Mouse (Mus musculus) NIH3T3 (cell line): ENCODE measurements around the gene Espn.

Experiments used
- DNase-seq: peaks from one replicate; pipeline ENCODE4 v3.0.0-alpha.2; 2012; ENCODE audit warnings: low read depth

Espn gene

GRCm38 (mm10) chr4:152097911-152098799 lies 54.0 kb downstream of the Espn start:
- no peak for DNase-seq

DNA sequence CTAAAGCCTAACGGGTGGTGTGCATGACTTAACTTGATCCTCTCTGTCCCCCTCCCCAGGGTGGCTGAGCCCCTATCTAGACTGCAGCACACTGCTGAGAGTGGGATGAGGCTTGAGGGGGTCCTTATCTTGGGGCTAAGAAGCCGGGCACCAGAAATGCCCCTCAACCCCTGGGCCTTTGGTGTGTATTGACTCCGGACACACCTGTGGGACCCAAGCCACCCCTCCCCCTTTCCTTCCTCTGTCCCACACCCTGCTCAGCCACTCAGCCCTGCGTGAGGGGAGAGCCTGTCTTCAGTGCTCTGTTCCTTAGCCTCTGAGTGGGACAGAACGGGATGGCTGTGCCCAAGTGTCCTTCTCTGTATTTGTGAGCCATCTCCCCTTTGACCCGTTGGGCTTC lies 55.2 kb downstream of the Espn start:
- DNase-seq: no peak

GRCm38 (mm10) chr4:152095937-152096910 lies 55.9 kb downstream of the Espn start:
- DNase-seq: peak; percentile 70

GRCm38 (mm10) chr4:152094233-152094632 lies 57.9 kb downstream of the Espn start:
- DNase-seq: no peak

- peak; percentile 27 for DNase-seq
Measured at GRCm38 (mm10) chr4:152092751-152093293, 59.3 kb downstream of the Espn start.

- no peak for DNase-seq
Measured at GRCm38 (mm10) chr4:152090191-152090590, 62.0 kb downstream of the Espn start.

GRCm38 (mm10) chr4:152088556-152089120 lies 63.5 kb downstream of the Espn start:
- DNase-seq: no peak

DNA sequence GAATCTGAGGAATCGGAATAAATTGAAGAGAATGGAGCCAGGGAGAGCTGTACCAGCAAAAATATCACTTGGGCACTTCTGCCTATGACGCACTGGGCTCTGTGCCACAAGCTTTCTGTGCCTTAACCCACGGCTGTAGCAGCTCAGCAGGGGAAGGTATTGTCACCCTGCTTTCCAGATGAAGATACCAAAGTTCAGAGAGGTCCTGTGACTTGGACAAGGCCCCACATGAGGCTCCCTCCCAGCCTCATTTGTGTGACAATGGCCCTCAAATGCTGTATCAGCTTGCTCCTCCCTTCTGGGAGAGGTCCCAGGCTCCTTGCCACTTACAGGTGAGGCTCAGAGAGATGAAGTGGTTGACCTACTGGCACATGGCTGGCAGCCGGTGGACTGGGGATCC lies 64.0 kb downstream of the Espn start:
- peak; percentile 22 for DNase-seq

DNA sequence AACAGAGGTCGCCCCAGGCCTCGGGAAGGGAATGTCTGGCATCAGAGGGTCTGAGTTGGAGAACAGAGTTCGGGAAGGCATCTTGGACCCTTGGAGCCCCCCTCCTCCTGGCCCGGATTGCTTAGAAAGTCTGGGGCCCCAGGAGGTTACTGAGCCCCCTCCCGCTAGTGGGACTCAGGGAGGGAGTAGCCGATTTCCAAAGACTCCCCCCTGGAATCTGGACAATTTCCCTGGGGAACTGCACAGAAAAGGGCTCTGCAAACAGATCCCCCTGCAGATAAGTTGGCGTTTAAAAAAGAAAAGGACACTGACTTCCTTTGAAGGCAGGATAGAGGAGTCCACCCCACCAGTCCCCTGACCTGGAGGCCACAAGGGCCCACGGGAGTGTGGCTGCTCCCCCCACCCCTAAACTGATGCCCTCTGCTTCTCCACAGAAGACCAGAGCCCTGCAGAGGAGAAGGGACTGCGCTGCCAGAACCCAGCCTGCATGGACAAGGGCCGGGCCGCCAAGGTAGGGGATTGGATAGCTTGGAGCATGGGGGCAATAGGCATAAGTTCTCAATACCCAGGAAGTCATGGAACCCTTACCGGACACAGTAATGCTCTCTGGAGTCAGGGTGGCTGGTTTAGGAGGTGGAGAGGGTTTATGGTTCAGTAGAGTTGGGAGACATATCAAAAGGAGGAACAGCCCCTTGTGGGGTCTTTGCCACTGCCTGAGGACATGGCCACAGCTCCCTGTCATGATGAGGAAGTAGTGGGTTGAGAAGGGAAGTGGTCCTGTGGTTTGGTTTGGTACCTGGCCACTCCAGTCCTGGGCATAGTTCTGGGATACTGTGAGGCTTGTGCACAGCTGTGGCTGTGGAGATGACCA lies 64.7 kb downstream of the Espn start:
- no peak for DNase-seq

DNA sequence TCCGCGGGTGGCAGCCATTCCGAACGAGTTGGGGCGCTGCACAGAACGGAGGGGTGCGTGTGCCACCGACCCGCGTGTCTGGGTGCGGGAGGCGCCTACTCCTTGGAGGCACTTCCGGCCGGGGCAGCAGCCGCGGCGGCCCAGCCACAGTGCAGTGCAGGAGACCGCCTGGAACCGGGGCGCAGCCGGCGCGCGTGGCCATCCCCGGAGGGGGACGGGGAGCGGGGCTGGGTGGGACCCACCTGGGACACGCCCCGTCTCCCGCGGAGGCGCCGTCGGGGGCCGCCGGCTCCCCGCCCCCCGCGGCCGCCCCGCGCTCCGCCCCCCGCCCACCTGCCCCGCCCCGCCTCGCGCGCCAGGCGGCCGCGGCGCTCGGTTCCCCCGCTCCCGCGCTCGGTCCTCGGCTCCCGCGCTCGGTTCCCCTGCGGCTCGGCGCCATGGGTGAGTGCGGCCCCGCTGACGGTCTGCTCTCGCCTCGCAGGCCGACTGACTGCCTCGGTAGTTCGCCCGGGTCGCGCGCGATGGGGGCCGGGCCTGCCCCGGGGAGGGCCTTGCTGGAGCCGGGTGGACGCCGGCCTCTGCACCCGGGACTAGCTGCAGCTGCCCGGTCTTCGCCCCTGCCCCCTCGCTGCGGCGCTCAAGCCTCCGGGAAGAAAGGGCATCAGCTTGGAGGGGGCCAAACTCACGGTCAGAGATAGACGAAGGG lies 65.5 kb downstream of the Espn start:
- peak; percentile 70 for DNase-seq

GRCm38 (mm10) chr4:152084616-152085015 lies 67.6 kb downstream of the Espn start:
- DNase-seq: no peak

DNA sequence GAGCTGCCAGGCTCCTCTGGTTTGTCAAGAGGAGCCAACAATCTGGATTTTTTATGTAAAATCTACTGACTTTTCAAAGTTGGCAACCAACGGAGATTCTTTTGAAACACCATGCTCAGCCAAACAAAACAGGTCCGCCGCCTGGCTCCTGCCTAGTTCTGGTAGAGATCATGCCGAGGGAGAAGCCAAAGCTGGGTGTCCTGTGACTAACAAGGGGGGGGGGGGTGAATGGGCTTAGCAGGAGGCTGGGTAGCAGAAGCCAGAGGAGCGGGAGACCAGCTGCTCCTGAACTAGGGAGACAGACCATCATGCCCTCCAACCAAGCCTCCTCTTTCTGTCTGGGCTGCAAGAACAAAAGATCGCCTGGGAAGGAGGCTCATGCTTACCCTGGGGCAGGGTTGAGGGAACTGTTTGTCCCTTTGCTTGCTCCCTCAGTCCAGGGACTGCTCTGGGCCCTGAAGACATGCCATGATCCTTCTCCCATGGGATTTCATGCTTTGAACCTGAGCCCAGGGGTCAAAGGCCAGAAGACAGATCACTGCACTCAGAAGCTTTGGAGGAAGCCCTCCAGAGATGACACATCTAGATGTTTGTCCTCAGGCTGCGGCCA lies 68.5 kb downstream of the Espn start:
- peak; percentile 89 for DNase-seq

- DNase-seq: no peak
Measured at GRCm38 (mm10) chr4:152079931-152080330, 72.2 kb downstream of the Espn start.

- DNase-seq: no peak
Measured at GRCm38 (mm10) chr4:152079261-152079660, 72.9 kb downstream of the Espn start.

GRCm38 (mm10) chr4:152078105-152078530 lies 74.1 kb downstream of the Espn start:
- DNase-seq: peak; percentile 30

DNA sequence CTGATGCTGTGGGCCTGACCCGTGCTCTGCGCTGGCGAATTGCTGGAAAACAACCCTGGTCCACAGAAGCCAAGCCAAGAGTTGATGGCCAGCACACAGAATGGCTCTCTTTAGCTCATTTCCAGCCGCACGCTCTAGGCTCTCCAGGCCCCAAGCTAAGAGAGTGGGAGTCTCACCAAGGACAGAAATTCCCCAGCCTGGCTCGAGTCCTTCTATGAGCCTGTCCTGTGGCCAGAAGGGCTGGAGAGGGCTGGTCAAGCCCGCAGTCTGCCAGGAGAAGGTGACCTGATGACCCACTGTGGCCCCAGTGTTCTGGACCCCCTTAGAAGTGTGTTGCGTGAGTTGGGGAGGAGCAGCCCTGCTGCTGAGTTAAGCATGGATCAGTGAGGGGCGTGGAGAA lies 75.0 kb downstream of the Espn start:
- no peak for DNase-seq

DNA sequence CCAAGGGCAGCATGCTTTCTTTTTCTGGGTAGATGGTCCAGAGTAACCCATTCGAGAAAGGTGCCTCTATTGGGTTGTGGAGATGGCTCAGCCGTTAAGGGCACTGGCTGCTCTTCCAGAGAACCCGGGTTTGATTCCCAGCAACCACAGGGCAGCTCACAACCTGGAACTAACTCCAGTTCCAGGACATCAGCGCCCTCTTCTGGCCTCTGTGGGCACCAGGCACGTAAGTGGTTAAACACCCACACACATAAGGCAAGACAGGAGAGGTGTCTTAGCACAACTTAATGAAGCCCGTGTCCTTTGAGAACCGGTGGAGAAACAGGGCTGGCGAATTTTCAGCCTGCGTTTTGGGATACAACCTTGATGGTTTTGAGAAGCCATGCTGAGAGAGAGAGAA lies 77.6 kb downstream of the Espn start:
- DNase-seq: no peak

DNA sequence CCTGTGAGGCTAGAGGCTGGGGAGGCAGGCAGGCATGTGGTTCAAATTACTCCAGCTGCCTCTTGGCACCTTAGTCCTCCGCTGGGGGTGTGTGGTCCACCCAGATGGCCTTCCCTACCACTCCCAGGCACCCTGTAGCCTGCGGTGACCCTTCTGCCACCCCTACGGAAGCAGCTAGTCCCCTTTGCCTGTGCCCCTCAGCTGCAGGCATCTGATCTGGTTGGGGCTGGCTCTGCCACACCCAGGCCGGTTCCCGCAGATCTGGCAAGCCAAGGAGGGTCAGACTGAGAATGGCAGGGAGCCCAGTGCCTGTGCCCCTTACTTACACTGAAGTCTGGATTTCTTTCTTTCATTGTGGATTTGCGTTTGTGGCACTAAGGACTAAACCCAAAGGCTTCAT lies 78.5 kb downstream of the Espn start:
- DNase-seq: peak; percentile 42

GRCm38 (mm10) chr4:152072655-152073054 lies 79.5 kb downstream of the Espn start:
- DNase-seq: no peak

GRCm38 (mm10) chr4:152072121-152072601 lies 80.0 kb downstream of the Espn start, which contains the start of gene Plekhg5:
Plekhg5 (plus strand) TSS chr4:152072498.
- DNase-seq: peak; percentile 33
